Mouse (Mus musculus) gastrocnemius, postnatal 14 days (tissue): ENCODE measurements around the gene Kcnk5. TPM values are rescaled to one million over a fixed set of nuclear protein-coding genes. Genes with fewer than 3 reads are reported as not detected.

ENCODE experiments used
- DNase-seq: peaks from one replicate; pipeline ENCODE4 v3.0.0; 2021; ENCODE audit warnings: mixed read lengths
- intact Hi-C: fragments of 180-260 bp; cut with DNase I; formaldehyde crosslinking; loops from one replicate; pipeline ENCODE4 v1.15.1; 2025; ENCODE audit warnings: low total_unique reads
- total RNA-seq, 2 experiments: library from RNA; stranded (reverse); gene quantifications; 2 replicates each; pipeline ENCODE4 v1.2.3; 2021

The Kcnk5 gene
- total RNA-seq, 2 experiments from 2014 or later: 0.53 to 1.1 TPM

- intact Hi-C loops: no loop called here
- no peak for DNase-seq
Observed at GRCm38 (mm10) chr14:20203301-20203700, 21.7 kb upstream of the Kcnk5 start.

GRCm38 (mm10) chr14:20202655-20203181 lies 21.1 kb upstream of the Kcnk5 start:
- intact Hi-C loops: no loop called here
- no peak for DNase-seq

- no peak for DNase-seq
- intact Hi-C loops: no loop called here
Observed at GRCm38 (mm10) chr14:20201066-20201683, 19.6 kb upstream of the Kcnk5 start.

- intact Hi-C loops: loop anchor here (10.0 kb wide), 1 partner anchor 68 kb away; no protein-coding TSS in a partner anchor
- no peak for DNase-seq
Observed at GRCm38 (mm10) chr14:20193103-20193715, 11.6 kb upstream of the Kcnk5 start.

GRCm38 (mm10) chr14:20191136-20191735 lies 9.6 kb upstream of the Kcnk5 start:
- intact Hi-C loops: loop anchor here (10.0 kb wide), 1 partner anchor 66 kb away; no protein-coding TSS in a partner anchor

GRCm38 (mm10) chr14:20189751-20190150 lies 8.1 kb upstream of the Kcnk5 start:
- intact Hi-C loops: loop anchor here (10.0 kb wide), 1 partner anchor 65 kb away; no protein-coding TSS in a partner anchor
- DNase-seq: no peak

More at GRCm38 (mm10) chr14:20191136-20191735, 9.6 kb upstream of the Kcnk5 start:
- DNase-seq: no peak

- intact Hi-C loops: no loop called here
- no peak for DNase-seq
Observed at GRCm38 (mm10) chr14:20185426-20185825, 3.8 kb upstream of the Kcnk5 start.

GRCm38 (mm10) chr14:20183701-20184100 lies 2.1 kb upstream of the Kcnk5 start:
- DNase-seq: no peak
- intact Hi-C loops: no loop called here

GRCm38 (mm10) chr14:20182596-20182995 lies 987 bp upstream of the Kcnk5 start:
- no peak for DNase-seq
- intact Hi-C loops: no loop called here

GRCm38 (mm10) chr14:20180751-20181162 lies 852 bp downstream of the Kcnk5 start:
- DNase-seq: peak; percentile 28
- intact Hi-C loops: no loop called here

GRCm38 (mm10) chr14:20180304-20180703 lies 1.3 kb downstream of the Kcnk5 start:
- intact Hi-C loops: no loop called here
- DNase-seq: no peak

GRCm38 (mm10) chr14:20179731-20180280 lies 1.8 kb downstream of the Kcnk5 start:
- DNase-seq: no peak
- intact Hi-C loops: no loop called here

GRCm38 (mm10) chr14:20179080-20179479 lies 2.5 kb downstream of the Kcnk5 start:
- no peak for DNase-seq
- intact Hi-C loops: no loop called here

GRCm38 (mm10) chr14:20178593-20178992 lies 3.0 kb downstream of the Kcnk5 start:
- no peak for DNase-seq
- intact Hi-C loops: no loop called here

- DNase-seq: no peak
- intact Hi-C loops: no loop called here
Observed at GRCm38 (mm10) chr14:20177494-20178123, 4.0 kb downstream of the Kcnk5 start.

- intact Hi-C loops: no loop called here
- no peak for DNase-seq
Observed at GRCm38 (mm10) chr14:20175705-20176104, 5.9 kb downstream of the Kcnk5 start.

GRCm38 (mm10) chr14:20175114-20175513 lies 6.5 kb downstream of the Kcnk5 start:
- intact Hi-C loops: no loop called here
- DNase-seq: no peak

GRCm38 (mm10) chr14:20174696-20175095 lies 6.9 kb downstream of the Kcnk5 start:
- intact Hi-C loops: no loop called here
- DNase-seq: no peak

- intact Hi-C loops: no loop called here
- DNase-seq: no peak
Observed at GRCm38 (mm10) chr14:20173873-20174490, 7.6 kb downstream of the Kcnk5 start.
